Mouse (Mus musculus): ENCODE data around the gene Sox15. TPM values are rescaled to one million over a fixed set of nuclear protein-coding genes. Genes with fewer than 3 reads are reported as not detected.
A peak's percentile ranks its signal among the peaks of the same experiment; 100 is the strongest.
"Not testable (repeated sequence)": the region's sequence is repeated elsewhere in the genome, so short reads cannot be mapped to it uniquely, and the experiment has no call there.

Gene Sox15
- polyA plus RNA-seq, 1 experiment from 2014 or later, result not detected

DNA sequence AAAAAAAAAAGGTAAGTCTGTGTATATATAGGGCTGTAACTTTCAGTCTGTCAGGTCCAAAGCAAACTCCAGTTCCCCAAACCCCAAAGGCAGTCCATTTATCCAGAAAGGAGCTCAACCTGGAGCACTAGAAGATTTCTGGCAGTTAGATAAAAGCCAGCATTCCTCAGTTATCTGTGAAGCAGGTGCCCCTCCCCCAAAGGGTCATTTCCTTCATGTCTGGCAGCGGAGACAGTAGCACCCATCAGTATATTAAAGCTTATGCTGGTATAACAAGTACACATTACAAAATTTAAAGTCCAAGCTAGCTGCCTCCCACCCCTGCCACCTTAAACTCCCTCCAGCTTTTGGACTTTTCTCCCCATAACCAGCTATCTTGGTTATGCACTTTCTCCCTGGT lies 44.5 kb downstream of the Sox15 start:
- H3K9me3 ChIP-seq, result no peaks in the 10 kb centered on the region
- H3K27me3 ChIP-seq (ENCODE audit: poor library complexity, severe bottlenecking), result peaks cover 10% of the 10 kb centered on the region; the same call in 1 of the 2 replicates
- 79% methylated on average over 1 of the region's 1 CpGs for WGBS
- DNase-seq (ENCODE audit: extremely low spot score, low spot score), result no peak
- H3K27ac ChIP-seq, result no peak overlapping the region
- no peaks in the 10 kb centered on the region for H3K36me3 ChIP-seq (replicated peaks)
- H3K4me1 ChIP-seq, result peaks cover 15% of the 10 kb centered on the region
- H3K4me3 ChIP-seq, result no peak overlapping the region

DNA sequence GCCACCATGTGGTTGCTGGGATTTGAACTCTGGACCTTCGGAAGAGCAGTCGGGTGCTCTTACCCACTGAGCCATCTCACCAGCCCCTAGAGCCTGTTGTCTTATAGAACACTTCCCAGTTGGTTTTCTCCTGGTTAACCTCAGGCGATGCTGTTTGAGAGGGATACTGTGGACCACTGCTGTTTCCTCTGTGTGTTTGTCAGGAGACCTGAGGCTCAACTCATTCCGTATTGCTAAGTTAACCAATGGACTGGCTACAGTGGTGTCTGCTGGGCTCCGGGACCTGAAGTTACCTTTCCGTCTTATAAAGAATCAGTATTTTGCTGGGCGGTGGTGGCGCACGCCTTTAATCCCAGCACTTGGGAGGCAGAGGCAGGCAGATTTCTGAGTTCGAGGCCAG lies 47.8 kb downstream of the Sox15 start:
- 95% methylated on average over 10 of the region's 10 CpGs for WGBS
- H3K4me1 ChIP-seq; H3K9me3 ChIP-seq; H3K27ac ChIP-seq; H3K27me3 ChIP-seq (ENCODE audit: poor library complexity, severe bottlenecking); H3K36me3 ChIP-seq (replicated peaks); H3K4me3 ChIP-seq; DNase-seq (ENCODE audit: extremely low spot score, low spot score): not testable (repeated sequence)

DNA sequence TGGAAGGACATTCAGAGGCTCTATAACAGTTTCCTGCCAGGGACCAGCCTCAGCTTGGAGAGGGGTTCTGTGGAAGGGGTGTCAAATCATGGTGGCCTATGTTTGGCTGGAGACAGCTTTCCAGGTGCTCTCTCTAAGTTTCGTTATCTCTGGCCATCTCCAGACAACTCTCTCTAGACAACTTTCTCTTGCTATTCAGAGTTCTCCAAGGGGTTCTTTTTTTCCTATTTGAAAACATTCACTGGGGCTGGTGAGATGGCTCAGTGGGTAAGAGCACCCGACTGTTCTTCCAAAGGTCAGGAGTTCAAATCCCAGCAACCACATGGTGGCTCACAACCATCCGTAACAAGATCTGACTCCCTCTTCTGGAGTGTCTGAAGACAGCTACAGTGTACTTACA lies 48.3 kb downstream of the Sox15 start:
- not testable (repeated sequence) for H3K4me3 ChIP-seq; H3K36me3 ChIP-seq (replicated peaks); H3K4me1 ChIP-seq; H3K27ac ChIP-seq; H3K9me3 ChIP-seq; H3K27me3 ChIP-seq (ENCODE audit: poor library complexity, severe bottlenecking); DNase-seq (ENCODE audit: extremely low spot score, low spot score)
- WGBS, result 78% methylated on average over 3 of the region's 3 CpGs

DNA sequence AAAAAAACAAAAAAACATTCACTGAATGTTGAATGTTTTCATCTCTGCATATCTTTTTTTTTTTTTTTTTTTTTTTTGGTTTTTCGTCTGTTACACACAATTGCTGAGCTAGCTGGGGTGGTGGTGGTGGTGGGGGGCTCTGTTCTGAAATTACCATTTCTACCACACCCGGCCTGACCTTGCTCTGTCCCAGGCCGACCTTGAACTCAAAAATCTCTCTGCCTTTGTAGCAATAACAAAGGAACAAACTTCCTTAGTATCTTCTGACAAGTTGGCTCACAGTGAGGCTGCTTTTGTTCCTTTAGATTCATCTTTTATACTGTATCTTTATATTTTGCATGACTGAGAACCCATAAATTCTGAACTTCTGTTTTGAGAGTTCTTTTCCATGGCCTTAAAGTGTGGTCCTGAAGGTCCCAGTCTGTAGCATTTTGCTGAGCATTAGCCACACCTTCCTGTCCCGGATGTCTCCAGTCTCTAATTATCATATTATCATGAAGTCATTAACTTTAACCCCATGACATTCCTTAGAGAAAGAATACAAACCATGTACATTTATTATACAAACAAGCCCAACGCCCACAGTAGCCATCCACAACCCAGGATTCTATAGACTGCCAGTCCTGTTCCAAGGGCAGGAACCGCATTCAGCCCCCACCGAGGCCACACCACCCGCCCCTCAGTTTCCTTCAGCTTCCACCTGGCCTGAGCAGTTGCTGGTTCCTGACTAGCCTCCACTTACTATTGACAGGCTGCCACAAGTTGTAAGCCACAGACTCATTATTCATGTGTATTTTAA lies 48.9 kb downstream of the Sox15 start:
- Histone ChIP-seq H3K4me3 (no peak overlapping the region), H3K9me3 (no peaks in the 10 kb centered on the region), H3K36me3 (replicated peaks) (no peaks in the 10 kb centered on the region), H3K27ac (no peak overlapping the region), H3K27me3 (ENCODE audit: poor library complexity, severe bottlenecking) (no peaks in the 10 kb centered on the region), H3K4me1 (0 out of 2 replicates have a peak, but pooled peaks cover 7% of the 10 kb centered on the region)
- no peak for DNase-seq (ENCODE audit: extremely low spot score, low spot score)
- WGBS, result 75% methylated on average over 8 of the region's 8 CpGs

DNA sequence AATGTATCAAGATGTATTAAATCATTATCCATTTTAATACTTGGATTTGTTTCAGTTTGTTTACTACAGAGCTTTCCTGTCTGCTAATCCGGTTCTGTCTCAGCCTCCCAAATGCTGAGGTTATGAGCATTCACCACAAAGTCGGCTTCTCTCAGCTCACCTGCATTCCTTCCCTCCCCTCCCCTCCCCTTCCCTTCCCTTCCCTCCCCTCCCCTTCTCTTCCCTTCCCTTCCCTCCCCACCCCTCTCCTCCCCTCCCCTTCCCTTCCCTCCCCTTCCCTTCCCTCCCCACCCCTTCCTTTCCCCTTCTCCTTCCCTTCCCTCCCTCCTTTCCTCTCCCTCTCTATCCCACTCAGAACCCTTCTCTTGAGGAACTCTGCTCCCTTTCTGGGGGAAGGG lies 49.5 kb downstream of the Sox15 start:
- no peak overlapping the region for H3K27ac ChIP-seq
- WGBS, result 58% methylated on average over 2 of the region's 2 CpGs

More for the DNA sequence above, 49.5 kb downstream of the Sox15 start:
- H3K27me3 ChIP-seq (ENCODE audit: poor library complexity, severe bottlenecking), result no peaks in the 10 kb centered on the region
- no peaks in the 10 kb centered on the region for H3K36me3 ChIP-seq (replicated peaks)
- no peaks in the 10 kb centered on the region for H3K9me3 ChIP-seq
- no peak for DNase-seq (ENCODE audit: extremely low spot score, low spot score)
- H3K4me1 ChIP-seq, result peaks cover 13% of the 10 kb centered on the region
- H3K4me3 ChIP-seq, result no peak overlapping the region

MicroRNAs encoded within 50 kb of the gene (microRNA counts, 519-probe panel; counts per million panel counts)
- 341 counts per million, percentile 65 among the panel's probes with 10 or more counts for microRNA mmu-miR-1934
- 1,861 counts per million, percentile 67 among the panel's probes with 10 or more counts for microRNA mmu-miR-467f

Small RNA genes within 50 kb of the gene (microRNA-seq; reads per million reads assigned to microRNA genes)
- gene Mir1934 (4.5 reads per million, percentile 11 among the genes with 10 or more reads in this experiment), gene Mir467f (not detected)

Other genes with a start within 250 kb of the Sox15 start
- 31.7 TPM in 2 replicates for gene Kdm6b, start 241.6 kb upstream of the Sox15 start, polyA plus RNA-seq (2016; fragmentation: Nextera tagmentation; extraction: Ambion mirVana)
- gene Dnah2, start 106.2 kb upstream of the Sox15 start, polyA plus RNA-seq (2016; fragmentation: Nextera tagmentation; extraction: Ambion mirVana), result 1.5 TPM in 2 replicates
- gene Efnb3, start 95.1 kb upstream of the Sox15 start, polyA plus RNA-seq (2016; fragmentation: Nextera tagmentation; extraction: Ambion mirVana), result 27.9 and 28.7 TPM in 2 replicates
- gene Wrap53, start 75.1 kb upstream of the Sox15 start, polyA plus RNA-seq (2016; fragmentation: Nextera tagmentation; extraction: Ambion mirVana), result 46.4 and 51.1 TPM in 2 replicates
- 192 and 194 TPM in 2 replicates for gene Trp53, start 75.0 kb upstream of the Sox15 start, polyA plus RNA-seq (2016; fragmentation: Nextera tagmentation; extraction: Ambion mirVana)
- gene Atp1b2, start 49.4 kb upstream of the Sox15 start, polyA plus RNA-seq (2016; fragmentation: Nextera tagmentation; extraction: Ambion mirVana), result 4.3 and 4.6 TPM in 2 replicates
- not detected in 2 replicates for gene Shbg, start 37.4 kb upstream of the Sox15 start, polyA plus RNA-seq (2016; fragmentation: Nextera tagmentation; extraction: Ambion mirVana)
- 13.7 and 15.4 TPM in 2 replicates for gene Sat2, start 33.3 kb upstream of the Sox15 start, polyA plus RNA-seq (2016; fragmentation: Nextera tagmentation; extraction: Ambion mirVana)
- 32.5 and 34.6 TPM in 2 replicates for gene Fxr2, start 22.3 kb upstream of the Sox15 start, polyA plus RNA-seq (2016; fragmentation: Nextera tagmentation; extraction: Ambion mirVana)
- gene Mpdu1, start 7.3 kb downstream of the Sox15 start, polyA plus RNA-seq (2016; fragmentation: Nextera tagmentation; extraction: Ambion mirVana), result 81.8 and 82.9 TPM in 2 replicates
- gene Cd68, start 10.8 kb downstream of the Sox15 start, polyA plus RNA-seq (2016; fragmentation: Nextera tagmentation; extraction: Ambion mirVana), result 5.5 and 5.8 TPM in 2 replicates
- 725 and 747 TPM in 2 replicates for gene Eif4a1, start 17.1 kb downstream of the Sox15 start, polyA plus RNA-seq (2016; fragmentation: Nextera tagmentation; extraction: Ambion mirVana)
- 127 and 128 TPM in 2 replicates for gene Senp3, start 26.8 kb downstream of the Sox15 start, polyA plus RNA-seq (2016; fragmentation: Nextera tagmentation; extraction: Ambion mirVana)
- 0.20 TPM in 1 of 2 replicates, not detected in the other for gene Tnfsf13, start 30.5 kb downstream of the Sox15 start, polyA plus RNA-seq (2016; fragmentation: Nextera tagmentation; extraction: Ambion mirVana)
- gene Tnfsf12, start 40.5 kb downstream of the Sox15 start, polyA plus RNA-seq (2016; fragmentation: Nextera tagmentation; extraction: Ambion mirVana), result 1.1 and 1.6 TPM in 2 replicates
- 0.44 and 0.55 TPM in 2 replicates for gene Tnfsfm13, start 40.8 kb downstream of the Sox15 start, polyA plus RNA-seq (2016; fragmentation: Nextera tagmentation; extraction: Ambion mirVana)
- 32.9 and 34.5 TPM in 2 replicates for gene Polr2a, start 103.3 kb downstream of the Sox15 start, polyA plus RNA-seq (2016; fragmentation: Nextera tagmentation; extraction: Ambion mirVana)
- gene Slc35g3, start 106.7 kb downstream of the Sox15 start, polyA plus RNA-seq (2016; fragmentation: Nextera tagmentation; extraction: Ambion mirVana), result 0.14 TPM in 1 of 2 replicates, not detected in the other
- 0.46 and 0.77 TPM in 2 replicates for gene Zbtb4, start 110.6 kb downstream of the Sox15 start, polyA plus RNA-seq (2016; fragmentation: Nextera tagmentation; extraction: Ambion mirVana)
- 1.0 and 1.5 TPM in 2 replicates for gene Chrnb1, start 140.6 kb downstream of the Sox15 start, polyA plus RNA-seq (2016; fragmentation: Nextera tagmentation; extraction: Ambion mirVana)
- gene Fgf11, start 146.5 kb downstream of the Sox15 start, polyA plus RNA-seq (2016; fragmentation: Nextera tagmentation; extraction: Ambion mirVana), result 0.73 TPM in 2 replicates
- gene Tmem102, start 150.3 kb downstream of the Sox15 start, polyA plus RNA-seq (2016; fragmentation: Nextera tagmentation; extraction: Ambion mirVana), result 0.71 and 0.95 TPM in 2 replicates
- not detected in 2 replicates for gene Gm39566, start 160.0 kb downstream of the Sox15 start, polyA plus RNA-seq (2016; fragmentation: Nextera tagmentation; extraction: Ambion mirVana)
- gene Spem2, start 163.2 kb downstream of the Sox15 start, polyA plus RNA-seq (2016; fragmentation: Nextera tagmentation; extraction: Ambion mirVana), result not detected in 2 replicates
- gene Spem1, start 166.9 kb downstream of the Sox15 start, polyA plus RNA-seq (2016; fragmentation: Nextera tagmentation; extraction: Ambion mirVana), result 0.19 TPM in 1 of 2 replicates, not detected in the other
- gene Nlgn2, start 182.5 kb downstream of the Sox15 start, polyA plus RNA-seq (2016; fragmentation: Nextera tagmentation; extraction: Ambion mirVana), result 4.7 and 5.2 TPM in 2 replicates
- 259 and 290 TPM in 2 replicates for gene Tmem256, start 183.2 kb downstream of the Sox15 start, polyA plus RNA-seq (2016; fragmentation: Nextera tagmentation; extraction: Ambion mirVana)
- 67.5 and 67.6 TPM in 2 replicates for gene Plscr3, start 191.1 kb downstream of the Sox15 start, polyA plus RNA-seq (2016; fragmentation: Nextera tagmentation; extraction: Ambion mirVana)
- gene Tnk1, start 203.4 kb downstream of the Sox15 start, polyA plus RNA-seq (2016; fragmentation: Nextera tagmentation; extraction: Ambion mirVana), result 0.79 and 1.9 TPM in 2 replicates
- gene Tmem95, start 222.7 kb downstream of the Sox15 start, polyA plus RNA-seq (2016; fragmentation: Nextera tagmentation; extraction: Ambion mirVana), result not detected in 2 replicates
- 4.8 and 6.7 TPM in 2 replicates for gene Kctd11, start 226.1 kb downstream of the Sox15 start, polyA plus RNA-seq (2016; fragmentation: Nextera tagmentation; extraction: Ambion mirVana)
- 0.84 and 1.3 TPM in 2 replicates for gene Acap1, start 240.2 kb downstream of the Sox15 start, polyA plus RNA-seq (2016; fragmentation: Nextera tagmentation; extraction: Ambion mirVana)
- 11.9 and 12.2 TPM in 2 replicates for gene 2810408A11Rik, start 245.7 kb downstream of the Sox15 start, polyA plus RNA-seq (2016; fragmentation: Nextera tagmentation; extraction: Ambion mirVana)
- gene Neurl4, start 245.8 kb downstream of the Sox15 start, polyA plus RNA-seq (2016; fragmentation: Nextera tagmentation; extraction: Ambion mirVana), result 14.3 and 14.8 TPM in 2 replicates